Mouse (Mus musculus): ENCODE results near the gene Sh2d6. TPM values are rescaled to one million over a fixed set of nuclear protein-coding genes. Genes with fewer than 3 reads are reported as not detected.
A peak's percentile ranks its signal among the peaks of the same experiment; 100 is the strongest.

The Sh2d6 gene
- 0.31 TPM in 1 of 2 replicates, not detected in the other for polyA plus RNA-seq (2015; fragmentation: Nextera tagmentation; extraction: Ambion mirVana)

- H3K27me3 ChIP-seq = no peaks in the 10 kb centered on the region
- H3K4me2 ChIP-seq = no peak within 1 kb of the TSS
- 0 out of 2 replicates have a peak within 1 kb of the TSS, but pooled peaks have one; percentile 44 for H3K27ac ChIP-seq
- no peak within 1 kb of the TSS for H3K9ac ChIP-seq
- WGBS = 84% methylated on average over 5 of the region's 5 CpGs
- ATAC-seq (ENCODE audit: insufficient number of reproducible peaks, insufficient read depth, low FRiP score, low TSS enrichment, low read depth) = no peak
- no peaks in the 10 kb centered on the region for H3K36me3 ChIP-seq
- H3K9me3 ChIP-seq = no peaks in the 10 kb centered on the region
- H3K4me1 ChIP-seq = peaks cover 16% of the 10 kb centered on the region
- no peak within 1 kb of the TSS for H3K4me3 ChIP-seq
These were observed at the start of gene Sh2d6 for GRCm38 (mm10) chr6:72521607-72522006. Sh2d6 (minus strand) TSS chr6:72521707.

- ATAC-seq (ENCODE audit: insufficient number of reproducible peaks, insufficient read depth, low FRiP score, low TSS enrichment, low read depth) = no peak
- Histone ChIP-seq H3K4me1 (0 out of 2 replicates have a peak, but pooled peaks cover under 1% of the 10 kb centered on the region), H3K36me3 (peaks cover 31% of the 10 kb centered on the region), H3K4me3 (no peak overlapping the region), H3K4me2 (no peak overlapping the region), H3K27me3 (no peaks in the 10 kb centered on the region), H3K9me3 (no peaks in the 10 kb centered on the region), H3K27ac (no peak overlapping the region), H3K9ac (no peak overlapping the region)
- WGBS = 88% methylated on average over 10 of the region's 10 CpGs
These were observed 49.3 kb upstream of the Sh2d6 start for GRCm38 (mm10) chr6:72570644-72571397.

- Histone ChIP-seq H3K4me1 (0 out of 2 replicates have a peak, but pooled peaks cover 5% of the 10 kb centered on the region), H3K27me3 (no peaks in the 10 kb centered on the region), H3K36me3 (peaks cover 17% of the 10 kb centered on the region; the same call in 1 of the 2 replicates), H3K4me3 (no peak overlapping the region), H3K9ac (no peak overlapping the region), H3K9me3 (no peaks in the 10 kb centered on the region), H3K27ac (no peak overlapping the region), H3K4me2 (no peak overlapping the region)
- ATAC-seq (ENCODE audit: insufficient number of reproducible peaks, insufficient read depth, low FRiP score, low TSS enrichment, low read depth) = no peak
- 88% methylated on average over 10 of the region's 10 CpGs for WGBS
These were observed 47.2 kb upstream of the Sh2d6 start for GRCm38 (mm10) chr6:72568736-72569135.

- H3K4me1 ChIP-seq = peaks cover 11% of the 10 kb centered on the region
- no peaks in the 10 kb centered on the region for H3K27me3 ChIP-seq
- H3K27ac ChIP-seq = no peak overlapping the region
- no peaks in the 10 kb centered on the region for H3K9me3 ChIP-seq
- WGBS = 85% methylated on average over 5 of the region's 5 CpGs
- no peak overlapping the region for H3K4me2 ChIP-seq
- no peak overlapping the region for H3K4me3 ChIP-seq
- H3K36me3 ChIP-seq = peaks cover 17% of the 10 kb centered on the region; the same call in 1 of the 2 replicates
- no peak overlapping the region for H3K9ac ChIP-seq
- no peak for ATAC-seq (ENCODE audit: insufficient number of reproducible peaks, insufficient read depth, low FRiP score, low TSS enrichment, low read depth)
These were observed 46.0 kb upstream of the Sh2d6 start for GRCm38 (mm10) chr6:72567508-72567907.

GRCm38 (mm10) chr6:72566044-72566443, 44.5 kb upstream of the Sh2d6 start:
- no peak overlapping the region for H3K9ac ChIP-seq

GRCm38 (mm10) chr6:72565506-72565905, 44.0 kb upstream of the Sh2d6 start:
- Histone ChIP-seq H3K4me1 (peaks cover 16% of the 10 kb centered on the region), H3K4me3 (no peak overlapping the region), H3K27ac (no peak overlapping the region), H3K4me2 (no peak overlapping the region), H3K9ac (no peak overlapping the region), H3K9me3 (no peaks in the 10 kb centered on the region), H3K27me3 (no peaks in the 10 kb centered on the region), H3K36me3 (peaks cover 17% of the 10 kb centered on the region; the same call in 1 of the 2 replicates)
- no peak for ATAC-seq (ENCODE audit: insufficient number of reproducible peaks, insufficient read depth, low FRiP score, low TSS enrichment, low read depth)
- 68% methylated on average over 7 of the region's 7 CpGs for WGBS

More at GRCm38 (mm10) chr6:72566044-72566443, 44.5 kb upstream of the Sh2d6 start:
- peak; percentile 34; the same call in 1 of the 2 replicates for ATAC-seq (ENCODE audit: insufficient number of reproducible peaks, insufficient read depth, low FRiP score, low TSS enrichment, low read depth)
- no peak overlapping the region for H3K4me2 ChIP-seq
- H3K9me3 ChIP-seq = no peaks in the 10 kb centered on the region
- H3K36me3 ChIP-seq = peaks cover 17% of the 10 kb centered on the region; the same call in 1 of the 2 replicates
- no peaks in the 10 kb centered on the region for H3K27me3 ChIP-seq
- H3K4me3 ChIP-seq = no peak overlapping the region
- H3K4me1 ChIP-seq = peaks cover 12% of the 10 kb centered on the region
- 3% methylated on average over 4 of the region's 4 CpGs for WGBS
- no peak overlapping the region for H3K27ac ChIP-seq

- Histone ChIP-seq H3K27me3 (no peaks in the 10 kb centered on the region), H3K9me3 (no peaks in the 10 kb centered on the region), H3K4me3 (no peak overlapping the region), H3K9ac (no peak overlapping the region), H3K4me2 (no peak overlapping the region), H3K4me1 (peaks cover 16% of the 10 kb centered on the region), H3K36me3 (peaks cover 5% of the 10 kb centered on the region; the same call in 1 of the 2 replicates), H3K27ac (peak overlapping the region; percentile 16; the same call in 1 of the 2 replicates)
- no peak for ATAC-seq (ENCODE audit: insufficient number of reproducible peaks, insufficient read depth, low FRiP score, low TSS enrichment, low read depth)
- 43% methylated on average over 5 of the region's 5 CpGs for WGBS
These were observed 41.4 kb upstream of the Sh2d6 start for GRCm38 (mm10) chr6:72562894-72563293.

- Histone ChIP-seq H3K4me1 (peaks cover 16% of the 10 kb centered on the region), H3K27ac (peak overlapping the region; percentile 16; the same call in 1 of the 2 replicates), H3K27me3 (no peaks in the 10 kb centered on the region), H3K36me3 (0 out of 2 replicates have a peak, but pooled peaks cover under 1% of the 10 kb centered on the region), H3K4me3 (no peak overlapping the region), H3K9me3 (no peaks in the 10 kb centered on the region), H3K4me2 (no peak overlapping the region), H3K9ac (no peak overlapping the region)
- 36% methylated on average over 6 of the region's 6 CpGs for WGBS
- ATAC-seq (ENCODE audit: insufficient number of reproducible peaks, insufficient read depth, low FRiP score, low TSS enrichment, low read depth) = no peak
These were observed 41.0 kb upstream of the Sh2d6 start for GRCm38 (mm10) chr6:72562486-72562885.

- Histone ChIP-seq H3K27ac (0 out of 2 replicates have a peak overlapping the region, but pooled peaks have one; percentile 28), H3K36me3 (no peaks in the 10 kb centered on the region), H3K4me2 (no peak overlapping the region), H3K4me1 (peaks cover 15% of the 10 kb centered on the region), H3K9ac (no peak overlapping the region), H3K27me3 (no peaks in the 10 kb centered on the region), H3K4me3 (no peak overlapping the region), H3K9me3 (no peaks in the 10 kb centered on the region)
- no peak for ATAC-seq (ENCODE audit: insufficient number of reproducible peaks, insufficient read depth, low FRiP score, low TSS enrichment, low read depth)
- WGBS = 66% methylated on average over 8 of the region's 8 CpGs
These were observed 39.3 kb upstream of the Sh2d6 start for GRCm38 (mm10) chr6:72560801-72561200.

- ATAC-seq (ENCODE audit: insufficient number of reproducible peaks, insufficient read depth, low FRiP score, low TSS enrichment, low read depth) = no peak; the same call in 1 of the 2 replicates
- H3K9me3 ChIP-seq = no peaks in the 10 kb centered on the region
- peaks cover 46% of the 10 kb centered on the region for H3K4me1 ChIP-seq
- no peaks in the 10 kb centered on the region for H3K27me3 ChIP-seq
- H3K4me2 ChIP-seq = peak overlapping the region; percentile 66
- peak overlapping the region; percentile 68 for H3K9ac ChIP-seq
- peak overlapping the region; percentile 95 for H3K27ac ChIP-seq
- H3K36me3 ChIP-seq = no peaks in the 10 kb centered on the region
- 10% methylated on average over 8 of the region's 8 CpGs for WGBS
- peak overlapping the region; percentile 43 for H3K4me3 ChIP-seq
These were observed 31.5 kb upstream of the Sh2d6 start for GRCm38 (mm10) chr6:72553079-72553412.

- H3K4me2 ChIP-seq = peak overlapping the region; percentile 66
- 7% methylated on average over 27 of the region's 27 CpGs for WGBS
These were observed 30.9 kb upstream of the Sh2d6 start for GRCm38 (mm10) chr6:72552171-72553078.

More at GRCm38 (mm10) chr6:72552171-72553078, 30.9 kb upstream of the Sh2d6 start:
- ATAC-seq (ENCODE audit: insufficient number of reproducible peaks, insufficient read depth, low FRiP score, low TSS enrichment, low read depth) = peak; percentile 81
- Histone ChIP-seq H3K4me1 (peaks cover 46% of the 10 kb centered on the region), H3K36me3 (no peaks in the 10 kb centered on the region), H3K4me3 (peak overlapping the region; percentile 43), H3K9me3 (no peaks in the 10 kb centered on the region), H3K27ac (peak overlapping the region; percentile 95), H3K27me3 (no peaks in the 10 kb centered on the region), H3K9ac (peak overlapping the region; percentile 68)
